Mouse (Mus musculus): ENCODE data around the gene Hmcn2. TPM values are rescaled to one million over a fixed set of nuclear protein-coding genes. Genes with fewer than 3 reads are reported as not detected.

Hmcn2 gene
- total and polyA plus RNA-seq, 2 experiments from 2014 or later, result 0.24 to 0.33 TPM

- TF ChIP-seq CTCF (IDR thresholded peaks at IDR 0.05; ENCODE audit: low read depth), result peak; percentile 78
- Histone ChIP-seq H3K4me1 (ENCODE audit: insufficient read depth) (0 out of 2 replicates have a peak, but pooled peaks cover 3% of the 10 kb centered on the region), H3K4me3 (ENCODE audit: low read depth, low read length) (no peak overlapping the region), H3K4me2 (ENCODE audit: low read depth) (no peak overlapping the region), H3K27me3 (ENCODE audit: insufficient read depth, low read length) (peaks cover 14% of the 10 kb centered on the region), H3K9ac (no peak overlapping the region), H3K36me3 (ENCODE audit: insufficient read depth) (no peaks in the 10 kb centered on the region), H3K9me3 (ENCODE audit: low read length) (no peaks in the 10 kb centered on the region), H3K27ac (ENCODE audit: low read depth, low read length) (no peak overlapping the region)
- DNase-seq (peak; percentile 65), ATAC-seq (no peak)
- WGBS, result 48% methylated on average over 10 of the region's 10 CpGs
Measured at GRCm38 (mm10) chr2:31472406-31473065, 158.3 kb downstream of the Hmcn2 start.

DNA sequence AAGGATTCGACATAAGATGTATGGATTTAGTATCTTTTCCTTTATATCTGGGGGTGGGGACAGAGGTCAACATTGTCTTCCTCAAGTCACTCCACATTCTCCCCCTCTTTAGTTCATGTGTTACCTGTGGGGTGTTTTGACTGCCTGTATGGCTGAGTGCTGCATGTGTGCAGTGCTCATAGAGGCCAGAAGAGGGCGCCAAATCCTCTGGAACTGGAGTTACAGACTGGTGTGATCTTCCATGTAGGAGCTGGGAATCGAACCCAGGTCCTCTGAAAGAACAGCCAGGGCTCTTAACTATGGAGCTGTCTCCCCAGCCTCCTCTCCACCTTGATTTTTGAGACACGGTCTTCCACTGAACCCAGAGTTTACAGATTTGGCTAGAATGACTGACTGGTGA, 159.7 kb downstream of the Hmcn2 start:
- Histone ChIP-seq H3K9me3 (ENCODE audit: low read length) (no peaks in the 10 kb centered on the region), H3K9ac (no peak overlapping the region), H3K27ac (ENCODE audit: low read depth, low read length) (no peak overlapping the region), H3K4me1 (ENCODE audit: insufficient read depth) (0 out of 2 replicates have a peak, but pooled peaks cover 3% of the 10 kb centered on the region), H3K4me2 (ENCODE audit: low read depth) (no peak overlapping the region), H3K36me3 (ENCODE audit: insufficient read depth) (no peaks in the 10 kb centered on the region), H3K27me3 (ENCODE audit: insufficient read depth, low read length) (0 out of 2 replicates have a peak, but pooled peaks cover 7% of the 10 kb centered on the region), H3K4me3 (ENCODE audit: low read depth, low read length) (no peak overlapping the region)
- TF ChIP-seq CTCF (IDR thresholded peaks at IDR 0.05; ENCODE audit: low read depth), result peak; percentile 45
- DNase-seq (no peak), ATAC-seq (no peak)
- WGBS, result 67% methylated on average over 4 of the region's 4 CpGs

- Histone ChIP-seq H3K9ac (no peak overlapping the region), H3K36me3 (ENCODE audit: insufficient read depth) (no peaks in the 10 kb centered on the region), H3K27ac (ENCODE audit: low read depth, low read length) (no peak overlapping the region), H3K27me3 (ENCODE audit: insufficient read depth, low read length) (0 out of 2 replicates have a peak, but pooled peaks cover 7% of the 10 kb centered on the region), H3K4me1 (ENCODE audit: insufficient read depth) (0 out of 2 replicates have a peak, but pooled peaks cover 3% of the 10 kb centered on the region), H3K9me3 (ENCODE audit: low read length) (no peaks in the 10 kb centered on the region), H3K4me2 (ENCODE audit: low read depth) (no peak overlapping the region), H3K4me3 (ENCODE audit: low read depth, low read length) (no peak overlapping the region)
- no peak for TF ChIP-seq CTCF (IDR thresholded peaks at IDR 0.05; ENCODE audit: low read depth)
- ATAC-seq (no peak), DNase-seq (no peak)
- 51% methylated on average over 5 of the region's 5 CpGs for WGBS
Measured at GRCm38 (mm10) chr2:31474686-31475085, 160.5 kb downstream of the Hmcn2 start.

DNA sequence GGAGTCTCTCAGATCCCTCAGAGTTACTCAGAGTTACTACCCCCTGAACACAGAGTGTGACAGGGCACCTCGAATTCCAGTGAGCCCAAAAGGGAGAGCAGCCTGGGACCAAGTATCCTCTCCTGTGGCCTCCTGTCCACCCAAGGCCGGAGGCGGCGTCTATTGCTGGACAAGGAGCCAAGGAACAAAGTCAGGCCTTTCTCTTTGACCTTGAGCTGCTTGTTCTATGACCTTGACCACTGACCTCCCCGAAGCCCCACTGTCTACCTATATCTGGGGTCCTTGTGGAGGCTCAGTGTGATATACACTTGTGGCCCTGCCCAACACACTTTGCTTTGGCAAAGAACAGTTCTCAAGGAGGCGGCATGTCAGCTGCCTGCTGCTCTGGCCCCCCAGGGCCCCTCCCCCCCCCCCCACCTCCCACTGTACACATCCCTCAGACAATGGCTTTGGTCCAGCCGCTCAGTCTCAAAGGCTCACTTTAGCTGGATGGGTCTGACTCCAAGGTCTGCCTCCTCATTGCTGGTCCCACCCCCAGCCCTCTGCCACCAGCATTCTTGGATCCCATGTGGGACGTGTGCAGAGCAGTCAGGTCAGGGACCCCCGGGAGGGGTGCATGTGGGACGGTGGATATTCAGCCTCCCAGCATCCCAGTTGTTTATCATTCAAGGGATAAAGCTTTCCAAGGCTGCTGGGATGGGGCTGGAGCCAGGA, 162.0 kb downstream of the Hmcn2 start:
- Histone ChIP-seq H3K9ac (no peak overlapping the region), H3K27ac (ENCODE audit: low read depth, low read length) (no peak overlapping the region)

DNA sequence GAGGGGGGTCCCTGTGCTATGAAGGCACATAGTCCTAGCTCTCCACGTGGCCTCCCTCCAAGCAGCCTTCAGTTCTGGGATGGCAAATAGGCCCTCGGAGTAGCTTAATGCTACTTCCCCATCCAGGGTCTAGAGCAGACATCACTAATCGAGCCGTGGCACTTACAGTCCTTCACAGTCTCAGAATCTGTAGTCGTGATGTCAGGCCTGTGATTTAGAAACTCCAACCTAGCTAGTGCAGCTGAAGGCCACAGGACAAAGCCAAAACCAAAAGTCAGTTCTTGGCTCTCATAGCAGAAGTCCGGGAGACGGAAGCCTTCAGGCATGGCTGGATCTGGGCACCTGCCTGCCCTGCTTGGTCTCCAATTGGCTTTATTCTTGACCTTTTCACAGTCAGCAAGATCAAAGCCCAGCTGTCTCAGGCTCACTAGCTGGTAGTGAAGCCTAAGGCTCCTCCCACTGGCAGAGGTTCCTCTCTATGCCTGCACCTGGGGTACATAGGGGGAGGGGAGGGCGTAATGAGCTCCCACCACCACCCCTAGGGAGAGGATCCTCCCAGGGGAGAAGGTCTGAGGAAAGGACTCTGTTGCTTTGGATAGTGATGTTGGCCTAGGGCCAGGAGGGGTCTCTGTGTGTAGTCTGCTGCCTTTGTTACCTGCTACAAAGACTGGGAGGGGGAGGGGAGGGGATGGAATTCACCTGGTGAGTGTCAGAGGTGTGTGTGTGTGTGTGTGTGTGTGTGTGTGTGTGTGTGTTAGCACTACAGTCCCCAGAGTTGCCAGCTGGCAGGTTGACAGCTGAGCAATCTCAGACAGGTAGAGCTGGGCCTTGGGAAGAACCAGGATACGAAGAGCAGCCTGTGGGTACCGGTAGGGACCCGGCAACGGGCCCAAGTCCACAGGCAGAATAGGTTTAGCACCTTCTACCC, 163.3 kb downstream of the Hmcn2 start:
- no peaks in the 10 kb centered on the region for H3K4me1 ChIP-seq (ENCODE audit: insufficient read depth)
- no peak overlapping the region for H3K4me3 ChIP-seq (ENCODE audit: low read depth, low read length)
- no peaks in the 10 kb centered on the region for H3K36me3 ChIP-seq (ENCODE audit: insufficient read depth)
- no peak for TF ChIP-seq CTCF (IDR thresholded peaks at IDR 0.05; ENCODE audit: low read depth)
- no peak overlapping the region for H3K9ac ChIP-seq
- DNase-seq (no peak), ATAC-seq (no peak)
- H3K4me2 ChIP-seq (ENCODE audit: low read depth), result no peak overlapping the region
- peaks cover 9% of the 10 kb centered on the region for H3K27me3 ChIP-seq (ENCODE audit: insufficient read depth, low read length)
- no peaks in the 10 kb centered on the region for H3K9me3 ChIP-seq (ENCODE audit: low read length)
- no peak overlapping the region for H3K27ac ChIP-seq (ENCODE audit: low read depth, low read length)
- WGBS, result 80% methylated on average over 12 of the region's 12 CpGs

More for the DNA sequence above, 162.0 kb downstream of the Hmcn2 start:
- no peak for DNase-seq
- no peaks in the 10 kb centered on the region for H3K36me3 ChIP-seq (ENCODE audit: insufficient read depth)
- H3K4me2 ChIP-seq (ENCODE audit: low read depth), result no peak overlapping the region
- H3K27me3 ChIP-seq (ENCODE audit: insufficient read depth, low read length), result 0 out of 2 replicates have a peak, but pooled peaks cover under 1% of the 10 kb centered on the region
- TF ChIP-seq CTCF (IDR thresholded peaks at IDR 0.05; ENCODE audit: low read depth), result no peak
- H3K4me1 ChIP-seq (ENCODE audit: insufficient read depth), result no peaks in the 10 kb centered on the region
- H3K4me3 ChIP-seq (ENCODE audit: low read depth, low read length), result no peak overlapping the region
- no peaks in the 10 kb centered on the region for H3K9me3 ChIP-seq (ENCODE audit: low read length)
- no peak for ATAC-seq
- 70% methylated on average over 10 of the region's 10 CpGs for WGBS

DNA sequence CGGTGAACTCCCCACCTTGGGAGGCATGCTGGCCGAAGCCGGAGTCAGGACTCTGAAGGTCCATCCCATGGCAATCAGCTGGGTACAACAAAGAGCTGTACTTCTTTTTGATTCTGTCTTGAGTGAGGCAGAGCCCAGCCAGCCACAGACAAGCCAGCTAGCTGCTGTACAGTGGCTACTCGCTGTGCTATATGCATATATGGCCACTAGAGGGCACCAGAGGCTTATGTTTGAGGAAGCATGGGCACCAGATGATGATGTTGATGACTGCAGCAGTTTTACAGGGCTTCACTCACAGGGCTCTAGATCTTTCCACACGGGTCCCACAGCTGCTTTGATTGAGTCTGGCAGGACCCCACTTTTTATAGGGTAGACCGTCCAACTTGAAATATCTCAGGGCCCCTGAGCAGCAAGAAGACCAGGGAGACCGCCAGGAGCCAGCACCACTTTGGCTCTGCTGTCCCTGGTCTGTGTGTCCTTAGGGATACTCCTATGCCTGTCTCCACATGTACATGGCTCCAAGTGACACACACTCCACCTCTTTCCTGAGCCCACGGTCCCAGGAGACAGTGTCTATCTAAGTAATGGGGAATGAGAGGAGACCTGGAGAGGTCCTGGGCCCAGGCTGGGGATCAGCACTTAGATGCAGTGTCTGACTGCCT, 168.8 kb downstream of the Hmcn2 start:
- ATAC-seq (peak; percentile 94), DNase-seq (peak; percentile 95)
- peak; percentile 99 for TF ChIP-seq CTCF (IDR thresholded peaks at IDR 0.05; ENCODE audit: low read depth)
- 31% methylated on average over 8 of the region's 8 CpGs for WGBS
- H3K4me2 ChIP-seq (ENCODE audit: low read depth), result no peak overlapping the region
- H3K9me3 ChIP-seq (ENCODE audit: low read length), result no peaks in the 10 kb centered on the region
- no peaks in the 10 kb centered on the region for H3K36me3 ChIP-seq (ENCODE audit: insufficient read depth)
- peaks cover 25% of the 10 kb centered on the region for H3K27me3 ChIP-seq (ENCODE audit: insufficient read depth, low read length)
- H3K4me3 ChIP-seq (ENCODE audit: low read depth, low read length), result no peak overlapping the region
- H3K9ac ChIP-seq, result no peak overlapping the region
- H3K4me1 ChIP-seq (ENCODE audit: insufficient read depth), result no peaks in the 10 kb centered on the region
- H3K27ac ChIP-seq (ENCODE audit: low read depth, low read length), result no peak overlapping the region

Data from forebrain, postnatal 0 days (tissue).